Mouse (Mus musculus) mouse embryonic stem cell (cell line): ENCODE data around the gene Gns.

Experiments used
- in situ Hi-C, 2 experiments: fragments of 300-500 bp; cut with MboI; formaldehyde crosslinking; loops; 1 replicate in 1 of 2; 3 replicates in 1 of 2; pipeline ENCODE4 v1.14.3; 2019 to 2020; ENCODE audit warnings: low sequenced_read_pairs in 2 of 2, low pct_unique_long_range_greater_than_20kb in 1 of 2, mixed read lengths in 1 of 2; ENCODE audit not compliant: unreplicated experiment in 1 of 2

Gns gene

DNA sequence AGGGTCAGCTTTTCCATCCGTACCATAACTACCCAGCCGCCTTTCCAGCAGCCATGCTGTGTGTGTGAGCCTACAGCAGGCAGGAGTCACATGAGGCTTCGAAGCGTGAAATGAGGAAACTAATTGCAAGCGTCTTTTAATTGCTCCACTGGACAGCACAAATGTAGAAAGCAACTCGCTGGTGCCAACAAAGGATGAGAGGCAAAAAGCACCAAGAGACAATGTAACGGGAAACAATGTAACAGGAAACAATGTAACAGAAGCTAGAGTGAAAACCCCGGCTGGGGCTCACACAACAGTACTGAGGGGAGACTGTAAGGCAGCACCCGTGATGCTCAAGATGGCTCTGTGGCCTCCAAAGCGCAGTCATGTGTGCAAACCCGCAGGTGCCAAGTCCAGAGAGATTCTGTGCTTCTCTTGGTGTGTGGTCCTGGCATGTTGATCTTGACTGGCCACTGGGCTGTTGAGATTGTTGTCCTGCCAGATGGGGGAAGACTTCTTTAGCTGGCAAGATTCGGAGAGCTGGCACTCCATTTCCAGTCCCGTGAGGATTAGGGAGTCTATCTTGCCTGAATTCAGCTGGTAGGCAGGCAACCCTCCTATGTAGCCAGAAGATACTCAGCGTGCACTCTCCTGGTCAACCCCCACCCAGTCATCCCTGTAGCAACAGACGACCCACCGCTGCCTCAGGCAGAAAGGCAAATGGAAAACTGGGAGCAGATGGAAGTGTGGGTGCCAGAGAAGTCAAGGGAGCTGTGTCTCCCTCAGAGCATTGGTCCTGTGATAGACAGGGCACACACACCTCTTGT is 58.9 kb downstream of the Gns start:
- in situ Hi-C loops = loop anchor here (25.0 kb wide), 1 partner anchor 89 kb away; no protein-coding TSS in a partner anchor

DNA sequence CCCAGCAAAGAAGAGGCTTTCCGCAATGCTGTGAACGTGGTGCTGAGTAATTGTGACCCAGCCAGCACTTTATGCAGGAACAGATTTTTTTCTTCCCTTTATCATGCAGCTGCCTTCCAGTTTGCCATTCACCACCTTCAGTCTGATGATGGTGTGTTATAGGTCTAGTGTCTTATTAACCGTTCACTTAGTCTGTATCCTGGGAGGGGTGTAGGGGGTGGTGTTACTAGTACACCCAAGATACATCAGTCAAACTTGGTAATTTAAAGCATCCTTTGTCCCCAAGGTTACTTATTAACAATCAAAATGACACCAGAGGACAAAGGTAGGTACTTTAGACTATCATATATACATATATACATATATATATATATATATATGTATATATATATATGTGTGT is 59.6 kb downstream of the Gns start:
- in situ Hi-C loops = loop anchor here (25.0 kb wide), 1 partner anchor 88 kb away; no protein-coding TSS in a partner anchor

DNA sequence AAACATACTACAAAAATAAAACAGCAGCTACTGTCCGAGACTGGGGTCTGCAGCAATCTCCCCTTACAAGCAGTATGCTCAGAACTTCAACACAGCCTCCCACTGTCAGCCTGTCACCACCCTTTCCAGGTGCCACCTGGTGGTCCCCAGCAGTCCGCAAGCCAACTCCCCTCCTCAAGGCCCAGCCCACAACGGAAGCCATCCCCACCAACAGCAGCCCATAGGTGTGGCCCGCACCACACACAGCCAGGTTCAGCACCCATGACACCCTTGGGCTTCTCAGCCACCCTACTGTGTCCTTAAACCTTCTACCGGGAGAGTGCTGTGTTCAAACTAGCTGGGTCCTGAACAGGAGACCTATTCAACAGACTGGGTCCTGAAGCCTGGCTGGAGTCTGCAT is 60.2 kb downstream of the Gns start:
- in situ Hi-C loops = no loop called here

DNA sequence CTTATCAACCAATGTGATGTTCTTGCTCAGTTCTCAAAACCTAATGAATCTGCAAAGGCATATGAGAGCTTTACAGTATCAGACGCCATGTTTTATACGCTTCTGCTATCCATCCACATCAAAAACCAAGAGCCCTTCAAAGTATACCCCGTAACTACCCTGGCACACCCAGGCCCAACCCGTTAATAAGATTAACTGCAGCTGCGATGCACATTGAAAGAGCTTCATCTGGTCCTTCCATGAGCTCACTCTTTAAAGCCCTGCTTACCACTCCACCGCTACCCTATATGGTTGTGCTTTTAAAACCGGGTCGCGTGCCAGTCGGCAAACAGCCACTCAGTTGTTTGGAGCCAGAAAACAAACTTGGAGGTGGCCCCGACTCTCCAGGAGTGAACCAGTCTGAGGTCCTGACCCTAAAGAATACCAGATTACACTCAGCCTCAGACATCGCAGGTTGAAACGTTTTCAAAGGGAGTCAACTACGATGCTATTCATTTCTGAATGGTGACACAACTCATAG is 60.7 kb downstream of the Gns start:
- in situ Hi-C loops = no loop called here

DNA sequence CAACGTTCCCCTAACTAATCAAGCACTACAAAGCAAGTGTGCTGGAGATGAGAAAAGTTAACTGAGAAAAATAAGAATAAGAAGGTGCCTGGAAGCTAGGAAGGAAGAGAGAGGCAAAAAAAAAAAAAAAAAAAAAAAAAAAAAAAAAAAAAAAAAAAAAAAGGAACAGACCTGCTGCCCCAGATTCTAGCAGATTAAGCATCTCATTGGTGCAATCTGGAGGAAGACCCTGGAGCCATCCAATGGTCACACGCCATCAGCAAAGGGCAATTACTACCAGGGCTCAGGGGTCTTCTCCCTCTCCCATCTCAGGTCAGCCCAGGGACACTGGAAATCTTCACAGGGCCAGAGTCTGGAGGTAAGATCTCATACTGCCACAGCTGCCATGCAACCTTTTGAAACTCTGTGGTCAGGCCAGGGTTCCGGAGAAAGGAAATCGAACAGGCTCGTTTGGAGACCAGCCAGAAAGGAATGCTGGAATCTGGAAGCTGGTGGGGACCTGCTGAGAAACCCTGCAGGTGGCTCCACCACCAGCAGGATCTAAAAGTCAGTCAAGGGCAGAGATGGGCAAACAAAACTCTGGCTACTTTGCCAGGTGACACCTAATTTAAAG is 61.7 kb downstream of the Gns start:
- in situ Hi-C loops = no loop called here

DNA sequence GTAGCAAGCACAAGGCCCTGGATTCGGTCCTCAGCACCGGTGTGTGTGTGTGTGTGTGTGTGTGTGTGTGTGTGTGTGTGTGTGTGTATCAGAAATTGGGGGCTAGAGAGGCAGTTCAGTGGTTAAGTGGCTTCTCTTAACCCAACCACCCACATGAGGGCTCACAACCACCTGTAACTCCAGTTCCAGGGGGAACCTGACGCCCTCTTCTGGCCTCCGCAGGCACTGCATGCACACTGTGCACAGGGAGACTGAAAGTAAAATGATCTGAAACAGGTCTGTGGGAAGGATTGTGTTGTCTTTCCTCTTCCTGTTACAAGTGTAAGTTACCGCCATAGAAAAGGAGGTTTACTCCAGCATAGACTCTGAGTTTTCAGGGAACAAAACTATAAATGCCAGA is 62.2 kb downstream of the Gns start:
- in situ Hi-C loops = no loop called here

DNA sequence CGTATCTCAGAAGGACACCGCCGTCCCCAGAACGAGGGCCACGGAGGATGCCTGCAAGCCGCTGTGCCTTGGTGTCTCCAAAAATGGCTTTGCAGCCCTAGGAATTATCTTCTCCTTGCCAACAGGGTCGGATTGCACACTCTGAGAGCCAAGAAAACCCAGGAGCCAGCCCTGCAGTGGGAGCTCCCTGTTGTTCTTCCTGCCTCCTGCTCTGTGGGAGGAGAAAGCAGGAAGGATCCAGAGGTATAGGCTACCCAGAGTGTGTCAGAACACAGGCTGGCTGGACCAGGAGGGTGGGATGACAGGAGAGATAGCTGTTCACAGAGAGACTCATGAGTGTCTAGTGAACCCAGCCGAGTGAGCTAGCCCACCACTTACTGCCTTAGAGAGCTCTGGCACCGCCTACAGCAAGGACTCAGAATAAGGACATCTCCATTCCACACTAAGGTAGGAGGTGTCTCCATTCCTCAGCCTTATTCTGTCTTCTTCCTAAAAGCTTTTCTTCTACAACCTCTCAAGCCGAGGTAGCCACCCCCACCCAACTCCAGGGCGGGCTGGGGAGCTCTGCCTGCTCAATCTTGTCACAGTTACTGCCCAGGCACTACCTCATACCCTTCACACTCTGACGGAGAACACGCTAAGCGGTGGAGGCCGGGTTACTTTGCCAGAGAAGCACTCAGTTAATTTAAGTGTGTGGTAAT is 63.3 kb downstream of the Gns start:
- in situ Hi-C loops = no loop called here

DNA sequence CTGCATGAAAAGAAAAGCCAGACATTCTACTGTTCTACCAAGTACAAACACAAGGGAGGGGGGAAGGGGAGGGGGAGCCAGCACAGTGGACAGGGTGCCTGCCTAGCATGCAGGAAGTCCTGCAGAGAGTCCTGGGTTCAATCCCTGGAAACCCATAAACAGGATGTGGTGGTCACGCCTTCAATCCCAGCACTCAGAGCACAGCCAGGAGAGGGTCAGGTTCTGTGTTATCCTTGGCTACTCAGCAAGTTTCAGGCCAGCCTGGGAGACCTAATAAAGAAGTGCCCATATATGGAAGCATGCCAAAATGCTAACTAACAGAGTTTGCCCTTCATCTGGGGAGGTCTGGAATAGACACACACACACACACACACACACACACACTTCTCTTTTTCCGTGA is 64.2 kb downstream of the Gns start:
- in situ Hi-C loops = no loop called here

DNA sequence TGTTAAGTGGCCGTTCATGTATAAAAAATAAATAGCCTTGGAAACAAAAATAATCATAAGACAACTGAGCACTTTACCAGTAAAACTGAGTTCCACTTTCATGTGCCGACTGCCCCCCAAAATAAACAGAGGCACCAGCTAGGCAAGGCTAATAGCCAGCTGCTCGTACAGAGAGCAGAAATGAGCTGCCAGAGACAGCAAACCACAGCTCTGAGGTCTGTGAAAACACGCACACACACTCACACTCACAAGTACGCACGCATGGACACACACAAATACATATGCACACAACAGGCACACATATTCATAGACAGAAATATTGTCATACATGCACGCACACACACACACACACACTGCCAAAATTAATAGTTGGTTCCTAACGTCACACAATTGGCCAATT is 64.7 kb downstream of the Gns start:
- in situ Hi-C loops = no loop called here

DNA sequence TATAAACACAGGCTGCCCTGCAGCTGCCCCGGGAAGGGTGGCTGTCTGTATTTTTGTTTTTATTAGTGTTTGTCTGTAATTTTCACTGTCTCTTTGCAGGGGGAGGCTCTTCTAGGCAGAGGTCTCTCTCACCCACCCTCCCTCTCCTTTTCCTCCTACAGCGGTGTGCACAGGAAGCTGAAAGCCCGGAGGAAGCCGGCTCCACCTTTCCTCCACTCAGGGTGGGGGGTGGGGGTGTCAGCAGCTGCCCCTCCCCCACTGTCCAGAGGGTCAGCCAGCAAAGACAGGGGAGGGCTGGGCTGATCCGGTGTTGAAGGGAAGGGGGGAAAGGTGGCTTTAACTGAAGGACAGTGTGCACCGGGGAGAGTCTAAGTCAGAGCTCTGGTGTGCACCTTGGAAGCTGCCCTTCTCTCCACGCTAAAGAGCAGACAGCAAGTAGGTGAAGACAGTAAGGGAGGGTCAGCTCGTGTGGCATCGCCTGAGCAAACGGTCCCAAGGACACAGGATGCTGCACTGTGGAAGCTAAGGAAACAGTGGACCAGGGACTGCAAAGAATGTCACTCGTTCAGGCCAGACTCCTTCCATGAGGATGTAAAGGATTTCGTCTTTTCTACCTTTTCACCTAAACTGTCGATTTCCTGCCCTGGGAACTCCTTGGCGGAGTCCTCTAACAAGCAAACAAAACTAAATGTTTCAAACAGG is 65.2 kb downstream of the Gns start:
- in situ Hi-C loops = no loop called here

DNA sequence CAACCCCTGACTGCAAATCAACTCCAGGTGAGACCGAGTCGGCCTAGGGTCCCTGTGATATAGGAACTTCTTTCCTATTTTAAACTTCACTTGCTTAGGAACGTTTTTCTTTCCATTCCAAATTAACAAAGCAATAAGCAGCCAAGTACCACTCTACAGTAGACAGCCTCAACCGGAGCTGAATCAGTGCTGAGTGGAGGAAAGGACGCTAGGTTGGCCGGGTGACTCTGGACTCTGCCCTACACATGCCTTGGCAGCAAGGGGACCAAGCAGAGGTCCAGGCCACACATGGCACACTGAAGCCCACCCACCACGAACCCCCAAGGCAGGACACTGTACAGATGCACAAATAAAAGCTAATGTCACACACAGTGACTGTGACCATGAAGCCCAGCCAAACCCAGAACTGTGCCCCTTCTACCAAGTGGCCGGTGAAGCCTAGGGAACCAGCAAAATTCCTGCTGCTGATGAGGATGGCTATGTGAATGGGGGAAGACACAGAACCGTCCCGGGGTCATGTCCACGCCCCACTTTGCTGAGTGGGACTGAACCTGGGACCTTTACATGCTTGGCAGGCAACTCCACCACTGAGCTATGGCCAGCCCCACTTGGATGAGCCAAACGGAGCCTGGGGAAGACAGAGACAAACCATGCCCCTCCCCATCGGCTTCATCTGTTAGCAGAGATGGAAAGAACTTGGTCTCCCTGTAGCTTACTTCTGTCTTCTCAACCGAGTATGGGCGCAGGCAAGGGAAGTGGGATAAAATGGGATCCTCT is 66.1 kb downstream of the Gns start:
- in situ Hi-C loops = no loop called here

DNA sequence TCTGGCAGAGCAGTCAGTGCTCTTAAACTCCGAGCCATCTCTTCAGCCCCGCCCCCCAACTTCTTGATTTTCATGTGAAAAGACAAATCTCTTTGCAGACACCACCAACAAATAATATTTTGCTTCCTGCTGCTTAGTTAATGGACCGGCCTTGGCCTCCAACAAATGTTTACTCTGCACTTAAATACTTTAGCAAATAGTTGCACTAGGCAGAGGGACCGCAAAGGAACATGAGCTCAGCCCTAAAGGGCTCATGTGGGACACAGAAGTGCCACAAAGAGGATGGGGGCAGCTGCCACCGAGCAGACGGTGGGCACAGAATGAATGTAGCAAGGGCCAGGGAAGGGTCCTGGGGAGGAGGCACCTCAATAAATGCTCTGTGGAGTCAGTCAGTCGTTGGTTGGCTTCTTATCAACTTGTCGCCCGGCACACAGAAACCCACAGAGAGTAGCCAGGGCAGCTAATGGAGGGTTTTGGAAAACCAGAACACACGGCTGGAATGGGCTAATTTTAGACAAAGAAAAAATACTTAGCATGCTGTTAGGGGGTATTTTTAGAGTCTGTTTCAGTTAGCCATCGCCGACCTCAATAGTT is 67.2 kb downstream of the Gns start:
- in situ Hi-C loops = no loop called here

DNA sequence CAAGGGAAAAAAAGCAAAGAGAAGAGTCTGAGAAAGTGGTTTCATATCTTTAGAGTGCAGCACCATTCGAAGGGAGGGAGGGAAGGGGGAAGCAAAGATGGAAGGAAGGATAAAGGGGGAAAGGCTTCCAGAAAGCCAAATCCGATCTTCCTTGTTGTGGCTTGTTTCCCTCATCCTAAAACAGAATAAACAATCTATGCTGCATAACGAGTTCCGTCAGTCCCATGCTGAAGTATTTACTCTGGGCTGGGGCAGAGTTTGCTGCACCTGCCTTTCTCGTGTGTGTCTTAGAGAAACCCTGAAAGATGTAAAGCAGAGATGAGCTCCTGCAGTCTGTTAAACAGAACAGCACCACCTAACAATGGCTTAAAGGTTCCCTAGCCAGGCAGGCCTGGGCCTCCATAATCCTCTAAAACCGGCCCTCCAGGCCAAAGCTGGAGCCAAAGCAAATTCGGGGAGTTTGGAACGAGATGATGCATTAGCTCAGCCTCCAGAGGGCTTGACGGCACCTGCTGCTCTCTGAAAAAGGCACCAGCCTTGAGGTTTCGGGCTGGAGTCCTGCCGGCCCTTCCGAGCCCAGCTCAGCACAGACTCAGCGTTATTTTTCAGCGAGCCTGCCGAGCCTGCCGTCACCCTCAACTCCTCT is 67.9 kb downstream of the Gns start:
- in situ Hi-C loops = no loop called here

DNA sequence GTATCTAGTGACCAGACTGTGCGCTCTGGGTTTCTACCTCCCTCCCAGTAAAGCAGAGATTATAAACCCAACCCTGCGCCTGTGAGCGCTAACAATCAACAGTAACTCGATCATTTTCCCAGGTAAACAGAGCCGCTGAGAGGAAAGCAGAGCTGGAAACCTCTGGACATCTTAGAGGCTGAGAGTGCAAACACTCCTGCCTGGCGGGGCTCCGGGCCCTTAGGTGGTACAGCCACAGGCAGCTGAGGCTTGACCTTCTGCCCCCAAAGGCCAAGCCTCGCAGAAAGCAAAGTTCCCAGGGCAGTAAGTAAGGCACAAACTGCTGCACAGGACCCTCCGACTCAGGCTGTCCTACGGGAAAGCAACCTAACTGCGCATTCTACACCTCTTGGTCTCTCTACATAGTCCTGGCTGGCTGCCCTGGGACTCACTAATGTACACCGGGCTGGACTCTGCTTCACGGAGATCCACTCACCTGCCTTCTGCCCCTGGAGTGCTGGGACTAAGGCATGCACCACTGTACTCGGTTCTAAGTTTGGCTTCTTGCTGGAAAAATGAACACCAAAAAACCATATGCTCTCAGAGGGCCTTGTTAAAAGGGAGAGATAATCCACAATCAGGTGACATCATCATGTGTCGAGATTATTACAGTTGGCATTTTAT is 69.7 kb downstream of the Gns start:
- in situ Hi-C loops = no loop called here

DNA sequence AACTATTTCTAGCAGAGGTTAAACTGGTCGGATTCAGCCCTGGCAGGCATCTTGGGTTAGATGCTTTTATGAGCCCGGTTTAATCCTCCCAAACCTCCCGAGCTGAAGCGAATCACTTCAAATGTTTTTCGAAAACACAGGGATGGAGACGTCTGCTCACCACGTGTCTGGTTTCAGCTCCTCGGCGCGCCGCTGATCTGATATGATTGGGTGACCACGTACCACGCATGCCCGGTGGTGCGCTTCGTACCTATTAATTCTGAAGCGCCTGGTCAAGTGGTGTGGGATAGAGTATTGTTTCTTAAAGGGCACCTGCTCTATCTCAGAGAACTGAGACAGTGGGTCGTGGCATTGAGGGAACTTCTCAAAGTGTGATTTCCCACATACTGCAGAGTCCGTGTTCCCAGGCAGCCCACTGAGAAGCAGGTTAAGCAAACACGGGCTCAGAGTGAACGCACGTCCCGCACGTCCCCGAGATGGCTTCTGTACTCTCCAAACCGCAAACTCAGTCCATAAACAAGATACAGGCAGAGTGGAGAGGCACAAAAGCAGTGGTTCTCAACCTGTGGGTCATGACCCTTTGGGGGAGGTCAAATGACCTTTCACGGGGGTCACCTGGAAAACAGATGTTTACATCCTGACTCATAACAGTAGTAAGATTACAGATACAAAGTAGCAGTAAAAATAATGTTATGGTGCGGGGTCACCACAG is 70.8 kb downstream of the Gns start:
- in situ Hi-C loops = no loop called here

DNA sequence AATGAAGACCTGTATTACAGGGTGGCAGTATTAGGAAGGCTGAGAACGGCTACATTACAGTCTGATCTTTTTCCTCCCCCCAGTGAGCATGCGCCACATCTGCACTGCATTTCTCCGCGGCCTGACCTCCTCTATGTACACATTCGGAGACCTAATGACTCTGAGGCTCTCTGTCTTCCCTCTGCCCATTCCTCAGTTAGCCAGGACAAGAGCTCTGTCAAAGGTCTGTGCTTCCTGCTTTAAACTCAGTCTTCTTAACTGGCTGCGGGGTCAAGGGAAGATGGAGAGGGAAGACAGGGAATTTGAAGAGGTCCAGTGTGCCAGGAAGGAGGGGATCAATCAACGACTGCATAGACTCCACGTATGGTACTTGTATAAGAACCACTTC is 71.4 kb downstream of the Gns start:
- in situ Hi-C loops = no loop called here
